8 mouse cellular contexts compared by ENCODE assay signal in genomic region chr4:54947991-54948615, GRCm38 (mm10). TPM values are rescaled to one million over a fixed set of nuclear protein-coding genes. Genes with fewer than 3 reads are reported as not detected.
DNase-seq lines count a peak whose midpoint lies in the region; ATAC-seq and TF ChIP-seq lines count a peak whose summit lies in the region.

No protein-coding gene starts in this region.

- ATAC-seq in forebrain, embryonic 11.5 days (replicated peaks; ENCODE audit: low FRiP score) = peak; percentile 34
- ATAC-seq in stomach, embryonic 14.5 days (ENCODE audit: insufficient number of reproducible peaks, insufficient read depth, low FRiP score, low read depth) = peak; percentile 51; the same call in 1 of the 2 replicates

- no peak for TF ChIP-seq POLR2A in bone marrow, adult 2 months (IDR thresholded peaks at IDR 0.05; ENCODE audit: borderline replicate concordance, control insufficient read depth, low read depth, low read length)

- H3K4me2 ChIP-seq in forebrain, embryonic 11.5 days (ENCODE audit: low read depth, low read length, severe bottlenecking) = peak overlapping the region; percentile 59
- peak overlapping the region; percentile 81 for H3K4me2 ChIP-seq in stomach, embryonic 14.5 days (replicated peaks; ENCODE audit: low read depth, low read length)

- no peak for TF ChIP-seq CTCF in bone marrow, adult 2 months (IDR thresholded peaks at IDR 0.05; ENCODE audit: control insufficient read depth, insufficient read depth, low read length)

- H3K4me1 ChIP-seq in ES-E14 (ENCODE audit: control insufficient read depth in 2 of 2, insufficient read depth in 2 of 2, low read length in 2 of 2, poor library complexity in 1 of 2) = 0 out of 4 replicates have a peak, but pooled peaks cover 0 to 2% of the 10 kb centered on the region in 2 experiments
- H3K4me1 ChIP-seq in bone marrow, adult 2 months (ENCODE audit: control insufficient read depth, insufficient read depth, low read length) = no peaks in the 10 kb centered on the region; the same call in 1 of the 2 replicates
- H3K4me1 ChIP-seq in forebrain, embryonic 11.5 days (replicated peaks; ENCODE audit: control insufficient read depth, insufficient read depth, low read length) = no peaks in the 10 kb centered on the region; the same call in 1 of the 2 replicates
- H3K4me1 ChIP-seq in hindbrain, embryonic 10.5 days (replicated peaks) = peaks cover 31% of the 10 kb centered on the region
- H3K4me1 ChIP-seq in stomach, embryonic 14.5 days (ENCODE audit: control insufficient read depth, insufficient read depth, low read length) = peaks cover 6% of the 10 kb centered on the region; the same call in 1 of the 2 replicates

- no peaks in the 10 kb centered on the region for H3K9me3 ChIP-seq in ES-E14 (ENCODE audit: control insufficient read depth, insufficient read depth, low read depth, low read length)
- no peaks in the 10 kb centered on the region for H3K9me3 ChIP-seq in forebrain, embryonic 11.5 days (ENCODE audit: control insufficient read depth, low read length)
- no peaks in the 10 kb centered on the region for H3K9me3 ChIP-seq in hindbrain, embryonic 10.5 days
- H3K9me3 ChIP-seq in stomach, embryonic 14.5 days (ENCODE audit: control insufficient read depth, low read depth, low read length) = no peaks in the 10 kb centered on the region

- H3K27me3 ChIP-seq in forebrain, embryonic 11.5 days (ENCODE audit: control insufficient read depth, insufficient read depth, low read length) = no peaks in the 10 kb centered on the region
- H3K27me3 ChIP-seq in hindbrain, embryonic 10.5 days (ENCODE audit: insufficient read depth, poor library complexity, severe bottlenecking) = no peaks in the 10 kb centered on the region
- H3K27me3 ChIP-seq in stomach, embryonic 14.5 days (ENCODE audit: control insufficient read depth, insufficient read depth, low read length) = no peaks in the 10 kb centered on the region

- peak overlapping the region; percentile 80 to 85 for H3K4me3 ChIP-seq in ES-E14 (ENCODE audit: insufficient read depth in 1 of 2, low read depth in 1 of 2, low read length in 2 of 2, poor library complexity in 1 of 2, severe bottlenecking in 1 of 2)
- peak overlapping the region; percentile 18 for H3K4me3 ChIP-seq in bone marrow, adult 2 months (replicated peaks; ENCODE audit: control insufficient read depth, low read depth, low read length)
- H3K4me3 ChIP-seq in forebrain, embryonic 11.5 days (ENCODE audit: low read depth, low read length) = peak overlapping the region; percentile 79
- peak overlapping the region; percentile 89 for H3K4me3 ChIP-seq in hindbrain, embryonic 10.5 days
- H3K4me3 ChIP-seq in stomach, embryonic 14.5 days (ENCODE audit: low read depth, low read length) = peak overlapping the region; percentile 76

- H3K9ac ChIP-seq in ES-E14 (ENCODE audit: insufficient read depth, low read depth, low read length, poor library complexity, severe bottlenecking) = peak overlapping the region; percentile 86
- peak overlapping the region; percentile 99 for H3K9ac ChIP-seq in forebrain, embryonic 11.5 days (ENCODE audit: low read length)
- peak overlapping the region; percentile 84 for H3K9ac ChIP-seq in stomach, embryonic 14.5 days (replicated peaks; ENCODE audit: low read depth, low read length)

- peak overlapping the region; percentile 76; the same call in 1 of the 2 replicates for H3K27ac ChIP-seq in ES-E14 (ENCODE audit: insufficient read depth, low read depth, low read length, poor library complexity, severe bottlenecking)
- H3K27ac ChIP-seq in bone marrow, adult 2 months (ENCODE audit: control insufficient read depth, insufficient read depth, low read depth, low read length, poor library complexity) = no peak overlapping the region
- peak overlapping the region; percentile 95 for H3K27ac ChIP-seq in forebrain, embryonic 11.5 days (ENCODE audit: low read depth, low read length)
- peak overlapping the region; percentile 99 for H3K27ac ChIP-seq in hindbrain, embryonic 10.5 days
- H3K27ac ChIP-seq in stomach, embryonic 14.5 days (ENCODE audit: low read length) = peak overlapping the region; percentile 98

- WGBS in bone marrow, adult 2 months = under 1% methylated on average over 23 of the region's 25 CpGs
- WGBS in forebrain, embryonic 11.5 days = under 1% methylated on average over 24 of the region's 25 CpGs
- 2% methylated on average over 24 of the region's 25 CpGs for WGBS in hindbrain, embryonic 10.5 days
- WGBS in stomach, embryonic 14.5 days = 1% methylated on average over 24 of the region's 25 CpGs

- in situ Hi-C loops in ES-E14 (cut with MboI; ENCODE audit: low sequenced_read_pairs in 2 of 2, unreplicated experiment in 2 of 2) = no loop called here

- H3K36me3 ChIP-seq in ES-E14 (ENCODE audit: control insufficient read depth, insufficient read depth, low read length, poor library complexity, severe bottlenecking) = no peaks in the 10 kb centered on the region
- no peaks in the 10 kb centered on the region for H3K36me3 ChIP-seq in forebrain, embryonic 11.5 days (ENCODE audit: control insufficient read depth, insufficient read depth, low read length)
- H3K36me3 ChIP-seq in hindbrain, embryonic 10.5 days = peaks cover 5% of the 10 kb centered on the region
- no peaks in the 10 kb centered on the region for H3K36me3 ChIP-seq in stomach, embryonic 14.5 days (ENCODE audit: control insufficient read depth, insufficient read depth, low read length)

- no peak for DNase-seq in ES-E14 (ENCODE audit: low read depth, low spot score)
- peak; percentile 85 for DNase-seq in forebrain, embryonic 11.5 days (ENCODE audit: low spot score)
- DNase-seq in hindbrain, embryonic 10.5 days (ENCODE audit: low spot score) = no peak
- peak; percentile 46 to 53 for DNase-seq in layer of hippocampus, postnatal 25 days (ENCODE audit: extremely low spot score in 1 of 2, low spot score in 1 of 2)
- DNase-seq in lung, postnatal 4 days = peak; percentile 57 to 68
- DNase-seq in thymus, postnatal 10 days (ENCODE audit: low spot score in 2 of 2) = no peak

TF ChIP-seq in ES-E14, 5 proteins besides CTCF, POLR2A, EP300 and RAD21:
- TF ChIP-seq HCFC1 (IDR thresholded peaks at IDR 0.05; ENCODE audit: borderline replicate concordance, insufficient read depth, low read length) (no peak), CHD2 (IDR thresholded peaks at IDR 0.05; ENCODE audit: low read depth, low read length) (no peak)

RNA-seq across cellular contexts. Expression of gene Zfp462, which starts 3.3 kb away (rescaled TPM):
- 48.8 and 63.7 TPM in 2 replicates for total RNA-seq in ES-E14 (2012; rRNA removed)
- 0.18 and 2.1 TPM in 2 replicates for polyA plus RNA-seq in bone marrow, adult 2 months (2011; ENCODE audit: insufficient read depth, insufficient read length, low replicate concordance, missing spikeins)
- 17.0 and 19.2 TPM in 2 replicates for polyA plus RNA-seq in forebrain, embryonic 11.5 days (2014; fragmentation: Nextera tagmentation; extraction: Ambion mirVana)
- 12.8 and 14.2 TPM in 2 replicates for polyA plus RNA-seq in hindbrain, embryonic 10.5 days (2016; fragmentation: Nextera tagmentation; extraction: Ambion mirVana)
- 10 to 100 TPM; 51.4 to 51.9 TPM for total RNA-seq in layer of hippocampus, postnatal 25 days (2021)
- polyA plus RNA-seq in stomach, embryonic 14.5 days (2014; fragmentation: Nextera tagmentation; extraction: Ambion mirVana) = 6.9 and 7.2 TPM in 2 replicates

Comparison
In these comparisons a context has a peak if more than half of its experiments do, and no peak if none do; other contexts are left out.
1. DNase-seq: peak in forebrain, embryonic 11.5 days (single experiment), layer of hippocampus, postnatal 25 days (2 of 2) and lung, postnatal 4 days (2 of 2); none in ES-E14 (single experiment), hindbrain, embryonic 10.5 days (single experiment) and thymus, postnatal 10 days (0 of 2).
2. H3K4me3 ChIP-seq: peak in every context shown above with its lines; median percentile 89 in hindbrain, embryonic 10.5 days; 82 in ES-E14; 79 in forebrain, embryonic 11.5 days; 76 in stomach, embryonic 14.5 days; 18 in bone marrow, adult 2 months.
3. Peak in every context shown above with its lines, with median percentiles within 50 percentile points of each other: H3K9ac ChIP-seq.